Mouse (Mus musculus) C2C12 (cell line): Measurements from ENCODE around the gene Dnah9. TPM values are rescaled to one million over a fixed set of nuclear protein-coding genes. Genes with fewer than 3 reads are reported as not detected.

Source experiments
- H3K27me3 ChIP-seq: one replicate; pipeline ENCODE4 v1.6.1; 2011; ENCODE audit not compliant: control insufficient read depth, insufficient read depth, insufficient read length
- H3K36me3 ChIP-seq: one replicate; pipeline ENCODE4 v1.6.1; 2011; ENCODE audit not compliant: control insufficient read depth, insufficient read depth
- H3K4me3 ChIP-seq: one replicate; pipeline ENCODE4 v1.5.1; 2011; ENCODE audit warnings: mild to moderate bottlenecking, control low read depth; ENCODE audit not compliant: poor library complexity, insufficient read depth, severe bottlenecking
- H3K79me2 ChIP-seq: one replicate; pipeline ENCODE4 v1.6.1; 2011; ENCODE audit not compliant: control insufficient read depth, insufficient read depth
- H3K79me3 ChIP-seq: one replicate; pipeline ENCODE4 v1.6.1; 2011; ENCODE audit warnings: low read depth, control low read depth
- H3ac ChIP-seq: one replicate; pipeline ENCODE3; 2011; ENCODE audit warnings: low read depth; ENCODE audit not compliant: control insufficient read depth, insufficient read length
- CEBPB ChIP-seq: IDR thresholded peaks from one replicate; pipeline ENCODE4 v1.6.1; 2011; ENCODE audit warnings: low read depth, mild to moderate bottlenecking, control low read depth, moderate library complexity
- CTCF ChIP-seq: IDR thresholded peaks from one replicate; pipeline ENCODE4 v1.5.1; 2011; ENCODE audit not compliant: control insufficient read depth, insufficient read depth, insufficient read length
- FOSL1 ChIP-seq: IDR thresholded peaks from one replicate; pipeline ENCODE4 v1.8.0; 2011; ENCODE audit warnings: mild to moderate bottlenecking, low read length; ENCODE audit not compliant: poor library complexity, insufficient read depth, severe bottlenecking
- MAX ChIP-seq: IDR thresholded peaks from one replicate; pipeline ENCODE4 v1.6.1; 2011; ENCODE audit warnings: mild to moderate bottlenecking, control low read depth
- MYOD1 ChIP-seq: IDR thresholded peaks from one replicate; pipeline ENCODE4 v1.6.1; 2011; ENCODE audit warnings: low read depth; ENCODE audit not compliant: control insufficient read depth, insufficient read length
- MYOG ChIP-seq: IDR thresholded peaks from one replicate; pipeline ENCODE4 v1.6.1; 2011; ENCODE audit not compliant: control insufficient read depth, insufficient read length; ENCODE audit errors: extremely low read depth
- USF1 ChIP-seq: IDR thresholded peaks from one replicate; pipeline ENCODE4 v1.6.1; 2011; ENCODE audit warnings: low read depth, mild to moderate bottlenecking, control low read depth, moderate library complexity
- long read RNA-seq, 2 experiments: library from polyadenylated mRNA; unstranded; transcript quantifications; one replicate each; pipeline ENCODE4 v2.0.0; 2019 to 2020
- polyA plus RNA-seq: library from polyadenylated mRNA; unstranded; fragments of >200 nt; fragmentation: generic; extraction: Trizol; gene quantifications from one replicate; pipeline ENCODE4 v1.2.1, GENCODE M21; 2012; ENCODE audit warnings: missing spikeins

The Dnah9 gene
- under 0.01 TPM for polyA plus RNA-seq
- long read RNA-seq, experiment 1, partial matches to known transcripts: 0 of 1 reads
- long read RNA-seq, experiment 1, other reads (novel, unspliced or antisense): 1 of 1 reads
- long read RNA-seq, experiment 2: 0 reads

DNA sequence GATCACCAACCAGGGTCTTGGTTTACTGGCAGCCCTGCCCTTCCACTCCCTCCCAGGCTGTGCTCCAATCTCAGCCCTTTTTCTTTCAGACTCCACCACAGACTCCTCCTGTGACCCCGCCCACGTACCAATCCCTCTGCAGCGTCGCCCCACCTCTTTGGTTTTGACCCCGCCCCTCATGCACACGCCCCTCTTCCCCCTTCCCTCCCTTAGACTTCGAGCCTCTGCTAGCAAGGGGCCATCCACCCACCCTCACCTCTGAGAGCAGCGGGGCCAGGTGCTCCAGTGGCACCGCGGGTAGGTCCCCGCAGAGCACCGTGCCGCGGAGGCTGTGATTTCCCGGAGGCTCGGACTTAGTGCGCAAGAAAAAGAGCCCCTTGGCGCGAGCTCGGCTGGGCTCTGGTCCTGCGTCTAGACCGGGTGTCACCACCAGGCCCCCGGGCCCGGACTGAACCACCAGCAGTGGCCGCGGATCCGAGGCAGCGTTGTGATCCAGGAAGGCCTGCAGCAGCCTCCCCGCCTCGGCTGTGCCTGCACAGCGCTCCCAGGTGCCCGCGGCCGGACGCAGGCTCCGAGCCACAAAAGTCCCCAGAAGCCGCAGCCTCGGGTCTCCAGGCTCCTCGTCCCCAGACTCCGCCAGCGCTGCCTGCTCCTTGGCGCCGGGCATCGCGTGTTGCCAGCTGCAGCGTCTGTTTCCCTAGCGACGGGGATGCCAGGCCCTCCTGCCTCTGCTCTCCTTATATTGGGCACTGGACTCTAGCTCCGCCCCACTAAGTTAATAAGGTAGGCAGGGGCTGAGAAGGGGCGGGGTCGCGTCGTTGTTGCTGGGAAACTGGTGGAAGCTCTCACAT lies at the start of gene Dnah9:
Gene Dnah9, minus strand, starts transcription at position 751 of the 851 bp plus-strand sequence.
- no peak for TF ChIP-seq MYOG
- Histone ChIP-seq H3K79me3 (no peaks in the 10 kb centered on the region), H3K27me3 (no peaks in the 10 kb centered on the region), H3K36me3 (no peaks in the 10 kb centered on the region), H3K79me2 (no peaks in the 10 kb centered on the region), H3K4me3 (no peak within 1 kb of the TSS), H3ac (no peak within 1 kb of the TSS)

- Histone ChIP-seq H3K79me2 (no peaks in the 10 kb centered on the region), H3K79me3 (no peaks in the 10 kb centered on the region), H3K4me3 (no peak overlapping the region), H3K36me3 (no peaks in the 10 kb centered on the region), H3K27me3 (no peaks in the 10 kb centered on the region), H3ac (no peak overlapping the region)
- TF ChIP-seq FOSL1: no peak
- TF ChIP-seq CTCF: no peak
- no peak for TF ChIP-seq MAX
- no peak for TF ChIP-seq MYOG
- TF ChIP-seq CEBPB: no peak
- TF ChIP-seq MYOD1: no peak
- no peak for TF ChIP-seq USF1
Observed at GRCm38 (mm10) chr11:66188627-66189287, 20.4 kb upstream of the Dnah9 start.

DNA sequence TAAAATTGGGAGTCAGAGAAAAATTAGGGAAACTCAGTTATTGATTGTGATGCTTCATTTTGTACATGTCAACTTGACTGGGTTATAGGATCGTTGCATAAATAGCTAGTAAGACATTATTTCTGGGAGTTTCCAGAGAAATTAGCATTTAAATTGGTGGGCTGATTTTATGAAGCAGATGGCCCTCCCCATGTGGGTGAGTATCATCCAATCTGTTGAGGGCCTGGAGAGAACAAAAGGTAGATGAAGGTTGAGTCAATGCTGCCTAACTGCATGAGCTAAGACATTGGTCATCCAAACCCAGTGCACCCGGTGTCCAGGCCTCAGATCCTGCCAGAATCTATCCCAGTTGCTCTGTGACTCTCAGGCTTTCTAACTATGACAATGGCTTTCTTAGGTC lies 19.8 kb upstream of the Dnah9 start:
- no peaks in the 10 kb centered on the region for H3K79me3 ChIP-seq
- no peak overlapping the region for H3ac ChIP-seq
- H3K36me3 ChIP-seq: no peaks in the 10 kb centered on the region
- no peaks in the 10 kb centered on the region for H3K79me2 ChIP-seq
- TF ChIP-seq MYOD1: no peak
- no peak for TF ChIP-seq FOSL1
- TF ChIP-seq CTCF: no peak
- TF ChIP-seq MAX: no peak
- TF ChIP-seq CEBPB: no peak
- no peak for TF ChIP-seq MYOG
- no peak for TF ChIP-seq USF1
- H3K27me3 ChIP-seq: no peaks in the 10 kb centered on the region
- H3K4me3 ChIP-seq: no peak overlapping the region

DNA sequence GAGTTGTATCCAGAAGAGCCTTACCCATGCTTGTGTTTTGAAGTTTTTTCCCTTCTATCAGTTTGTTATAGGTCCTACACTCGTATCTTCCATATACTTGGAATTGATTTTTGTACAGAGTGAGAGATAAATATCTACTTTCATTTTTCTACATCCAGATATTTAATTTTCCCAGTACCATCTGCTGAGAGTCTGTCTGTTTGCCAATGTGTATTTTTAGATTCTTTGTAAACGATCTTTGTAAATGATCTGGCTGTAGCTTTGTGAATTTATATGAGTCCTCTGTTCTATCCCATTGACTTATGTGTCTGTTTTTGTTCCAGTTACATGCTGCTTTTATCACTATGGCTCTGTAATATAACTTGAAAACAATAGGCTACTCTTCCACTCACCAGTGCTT lies 9.4 kb upstream of the Dnah9 start:
- H3ac ChIP-seq: no peak overlapping the region
- no peaks in the 10 kb centered on the region for H3K36me3 ChIP-seq
- no peaks in the 10 kb centered on the region for H3K79me2 ChIP-seq
- H3K4me3 ChIP-seq: no peak overlapping the region
- no peaks in the 10 kb centered on the region for H3K79me3 ChIP-seq
- TF ChIP-seq FOSL1 (no peak), MYOD1 (no peak), MYOG (no peak), USF1 (no peak), CTCF (no peak), MAX (no peak), CEBPB (no peak)
- no peaks in the 10 kb centered on the region for H3K27me3 ChIP-seq

- Histone ChIP-seq H3K27me3 (no peaks in the 10 kb centered on the region), H3K4me3 (no peak overlapping the region), H3K36me3 (no peaks in the 10 kb centered on the region), H3K79me2 (no peaks in the 10 kb centered on the region), H3ac (no peak overlapping the region), H3K79me3 (no peaks in the 10 kb centered on the region)
- TF ChIP-seq CTCF (no peak), MYOG (no peak), FOSL1 (no peak), MAX (no peak), MYOD1 (no peak), USF1 (no peak), CEBPB (no peak)
Observed at GRCm38 (mm10) chr11:66164022-66164421, 4.3 kb downstream of the Dnah9 start.
